Mouse (Mus musculus): ENCODE data around the gene Podn.
A peak's percentile ranks its signal among the peaks of the same experiment; 100 is the strongest.

Podn gene

DNA sequence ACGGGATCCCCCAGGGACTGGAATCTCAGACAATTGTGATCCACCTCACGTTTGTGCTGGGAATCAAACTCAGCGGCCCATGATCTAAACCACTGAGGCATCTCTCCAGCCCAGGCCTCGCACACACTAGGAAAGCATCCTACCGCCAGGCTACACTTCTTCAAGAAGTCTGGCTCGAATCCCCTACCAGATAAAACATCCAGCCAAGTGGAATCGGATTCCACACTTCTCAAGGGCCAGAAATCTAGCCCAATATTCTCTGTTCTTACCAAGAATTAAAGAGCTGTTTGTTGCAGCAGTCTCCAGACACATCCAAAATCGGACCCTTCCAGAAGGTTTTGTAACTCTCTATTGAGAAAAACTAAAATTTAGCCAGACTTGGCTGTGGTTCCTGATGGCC is 59.2 kb downstream of the Podn start:
- DNase-seq, result no peak

DNA sequence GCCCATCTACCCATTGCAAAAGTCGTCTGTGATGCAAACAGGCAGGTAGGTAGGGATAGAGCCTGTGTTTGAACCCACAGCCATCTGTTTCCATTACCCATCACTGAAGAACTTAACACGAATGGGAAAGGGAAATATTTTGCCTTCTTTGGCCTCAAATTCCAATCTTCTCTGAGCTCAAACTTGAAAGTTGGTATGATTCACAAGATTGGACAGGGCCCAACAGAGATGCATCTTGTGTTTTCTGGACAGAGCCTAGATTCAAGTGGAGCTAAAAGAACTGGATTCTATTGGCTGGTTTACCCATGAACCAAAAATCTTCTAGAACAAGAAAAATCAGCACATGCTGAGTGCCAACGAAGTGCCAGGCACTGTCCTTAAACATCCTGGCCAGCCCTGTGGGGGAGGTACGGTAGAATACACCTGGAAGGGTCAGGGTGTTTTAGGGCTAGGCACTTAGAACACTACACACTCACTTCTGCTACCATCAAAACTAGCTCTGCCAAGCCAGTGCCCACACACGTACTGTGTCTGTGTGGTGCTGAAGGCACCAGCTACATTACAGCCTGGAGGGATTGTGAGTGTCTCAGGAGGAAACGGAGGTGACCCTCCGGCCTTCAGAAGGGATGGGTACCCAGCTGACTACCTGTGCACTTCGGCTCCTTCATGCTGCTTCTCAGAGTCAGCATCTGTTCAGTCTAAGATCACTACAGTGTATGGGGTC is 63.0 kb downstream of the Podn start:
- no peak for DNase-seq

DNA sequence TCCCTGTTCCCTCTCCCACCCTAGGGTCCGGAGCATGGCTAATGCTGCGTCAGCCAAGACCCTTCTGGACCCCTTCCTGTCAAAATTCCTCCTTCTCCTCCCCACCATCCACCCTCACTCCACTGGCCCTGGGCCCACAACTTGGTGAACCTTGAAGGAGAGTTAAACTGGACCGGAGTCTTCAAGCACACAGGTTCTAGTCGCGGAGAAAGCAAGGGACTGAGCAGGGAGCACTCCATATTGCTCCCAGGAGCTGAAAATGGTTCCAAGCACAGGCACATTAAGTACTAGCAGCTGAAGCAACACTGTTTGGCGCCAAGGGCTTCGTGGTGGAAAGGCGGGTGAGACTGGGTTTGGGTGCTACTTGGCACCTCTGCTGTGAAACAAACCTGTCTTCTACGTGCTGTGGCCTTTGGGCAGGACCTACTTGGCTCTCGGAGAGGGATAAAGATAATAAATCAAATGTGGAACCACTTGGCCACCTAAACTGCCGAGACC is 63.8 kb downstream of the Podn start:
- peak; percentile 25 for DNase-seq

DNA sequence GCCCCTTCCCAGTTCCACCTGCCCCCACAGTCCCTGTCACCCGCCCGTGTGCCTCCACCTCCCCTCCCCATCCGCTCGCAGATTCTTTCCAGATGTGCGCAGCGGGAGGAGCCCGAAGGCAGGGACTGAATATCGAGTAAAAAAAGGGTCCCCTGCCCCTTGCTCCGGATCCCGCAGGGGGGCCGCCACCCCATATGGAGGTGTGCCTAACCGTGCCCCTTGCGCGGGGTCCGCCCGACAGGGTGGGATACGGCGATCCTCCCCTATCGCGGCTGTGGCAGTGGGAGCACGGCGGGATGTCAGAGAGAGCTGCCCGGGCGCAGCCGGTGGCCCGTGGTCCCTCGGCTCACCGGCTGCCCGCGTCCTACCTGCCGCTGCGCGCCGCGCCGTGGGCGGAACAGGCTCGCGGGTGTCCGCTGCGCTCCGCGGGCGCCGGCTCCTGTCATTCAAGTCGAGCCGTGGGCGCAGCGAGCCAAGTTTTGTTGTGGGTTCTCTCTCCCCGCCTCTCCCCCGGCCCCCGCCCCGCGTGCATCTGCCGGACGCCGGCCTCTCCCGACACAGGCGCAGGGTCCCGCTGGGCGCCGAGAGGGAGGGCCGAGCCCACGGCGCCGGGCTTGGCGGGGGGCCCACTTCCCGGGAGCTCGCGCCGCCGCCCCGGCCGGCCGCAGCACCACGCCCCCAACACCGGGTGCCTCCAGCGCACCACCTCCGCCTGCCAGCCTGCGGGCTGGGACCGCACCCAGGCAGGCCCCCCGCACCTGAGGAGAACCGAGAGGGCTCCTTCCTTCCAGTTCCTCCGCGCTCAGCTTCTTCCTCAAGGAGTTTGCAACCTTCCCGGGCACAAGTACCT is 64.5 kb downstream of the Podn start:
- peak; percentile 54 for DNase-seq

DNA sequence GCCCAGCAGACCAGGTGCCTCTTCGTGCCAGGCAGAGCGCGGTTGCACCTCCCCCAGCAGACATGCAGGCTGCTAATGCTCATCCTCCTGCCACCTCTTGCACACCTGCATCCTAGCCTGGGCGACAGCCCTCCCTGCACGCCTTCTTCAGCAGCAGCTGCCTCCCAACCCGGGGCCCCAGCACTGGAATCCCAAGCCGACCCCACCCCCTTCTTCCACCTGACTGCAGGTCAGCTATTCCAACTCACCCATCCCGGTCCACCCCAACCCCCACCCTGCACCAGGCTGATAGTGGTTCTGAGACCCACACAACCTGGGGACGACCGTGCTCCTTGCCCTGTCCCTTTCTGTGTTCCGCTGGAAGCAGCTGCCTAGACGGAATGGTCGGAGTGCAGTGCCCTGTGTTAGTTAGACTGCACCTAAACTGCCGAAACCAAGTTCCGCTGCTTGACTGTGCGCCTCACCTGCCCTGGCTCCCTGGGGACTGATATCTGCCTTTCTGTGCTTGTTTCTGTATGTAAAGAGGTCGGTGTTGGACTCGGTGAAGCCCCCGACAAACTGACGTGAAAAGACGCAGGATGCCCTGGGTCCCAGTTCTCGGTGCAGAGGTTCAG is 65.2 kb downstream of the Podn start:
- DNase-seq, result peak; percentile 19

DNA sequence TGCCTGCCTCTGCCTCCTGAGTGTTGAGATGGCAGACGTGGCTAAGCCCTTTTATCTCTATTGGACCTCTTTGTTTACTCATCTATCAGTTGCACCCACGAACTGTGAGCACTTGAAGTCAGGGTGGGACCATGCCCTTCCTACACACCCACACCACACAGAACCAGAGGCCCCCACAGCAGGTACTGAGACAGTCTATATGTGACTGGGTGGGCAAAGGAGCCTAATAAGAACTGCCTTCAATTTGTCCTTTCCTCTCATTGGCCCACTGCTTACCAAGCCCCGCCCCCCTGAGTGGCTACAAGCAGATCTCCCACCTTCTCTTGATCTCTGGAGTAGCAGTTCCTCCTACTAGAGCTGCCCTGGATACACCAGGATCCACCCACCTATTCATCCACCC is 70.1 kb downstream of the Podn start:
- no peak for DNase-seq

DNA sequence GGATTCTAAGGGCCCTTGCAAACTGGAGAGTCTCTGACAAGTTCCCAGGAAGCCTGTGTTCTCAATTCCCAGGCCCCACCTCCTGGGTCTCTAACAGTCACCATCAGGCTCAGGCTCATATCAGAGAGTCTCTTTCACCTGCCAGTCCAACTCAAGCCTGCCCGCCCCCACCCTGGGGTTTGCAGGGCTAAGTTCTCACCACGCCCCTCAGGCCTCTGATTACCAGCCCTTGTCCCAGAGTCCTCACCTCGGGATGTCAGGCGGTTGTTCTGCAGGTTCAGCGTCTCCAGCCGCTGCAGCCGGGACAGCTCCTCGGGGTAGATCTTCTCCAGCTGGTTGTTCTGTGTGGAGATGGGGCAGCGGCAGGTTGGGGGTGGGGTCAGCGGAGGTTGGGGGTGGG is 71.0 kb downstream of the Podn start:
- peak; percentile 51 for DNase-seq

DNA sequence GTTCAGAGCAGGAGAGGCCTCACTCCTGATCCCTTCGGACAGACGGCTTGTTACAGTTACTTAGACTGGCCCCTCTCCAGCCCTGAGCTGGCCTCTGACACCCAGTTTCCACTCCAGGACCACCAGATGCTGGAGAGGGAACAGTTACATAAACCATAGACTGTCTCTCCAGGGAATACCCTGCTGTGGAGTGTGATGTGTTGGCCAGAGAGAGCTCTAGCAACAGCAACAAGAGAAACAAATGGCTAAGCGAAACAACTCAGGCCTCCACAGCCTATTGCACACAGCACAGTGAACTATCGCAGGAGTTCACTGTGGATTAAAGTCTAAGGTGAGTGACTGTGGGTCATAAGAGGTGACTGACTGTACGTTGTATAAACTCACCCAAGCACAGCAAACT is 71.6 kb downstream of the Podn start:
- DNase-seq, result no peak

DNA sequence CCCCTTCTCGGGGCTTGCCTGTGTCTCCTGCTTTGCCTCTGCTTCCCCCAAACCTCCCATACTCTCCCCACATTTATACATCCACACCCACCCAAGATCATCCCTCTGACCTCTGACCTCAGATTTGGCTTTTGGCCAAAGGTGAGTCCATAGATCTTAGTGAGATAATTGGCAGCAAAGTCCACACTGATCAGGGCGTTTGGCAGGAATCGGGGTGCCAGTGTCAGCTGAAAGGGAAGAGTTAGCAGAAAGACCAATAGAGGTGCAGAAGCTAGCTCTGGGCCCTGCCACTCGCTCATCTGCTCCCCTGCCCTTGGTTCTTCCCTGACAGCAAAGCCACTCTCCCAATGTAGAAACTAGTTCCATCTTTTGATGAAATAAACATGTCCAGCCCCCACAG is 73.1 kb downstream of the Podn start:
- no peak for DNase-seq

DNA sequence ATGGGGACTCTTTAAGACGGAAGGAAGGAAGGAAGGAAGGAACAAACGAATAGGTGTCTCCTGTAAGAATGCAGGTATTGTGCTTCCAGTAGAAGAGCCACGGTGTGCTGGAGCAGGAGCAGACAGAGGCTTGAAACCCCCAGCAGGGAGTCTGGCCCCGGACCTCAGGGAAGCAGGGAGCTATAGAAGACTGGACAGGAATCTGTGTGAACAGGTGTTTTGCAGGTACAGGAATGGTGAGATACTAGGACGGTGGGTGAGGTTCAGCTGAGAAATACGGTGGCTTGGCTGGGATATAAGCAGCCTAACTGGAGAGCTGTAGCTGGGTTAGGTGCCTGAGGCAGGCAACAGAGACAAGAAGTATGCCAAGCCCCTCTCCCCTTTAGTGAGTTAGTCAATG is 76.1 kb downstream of the Podn start:
- DNase-seq, result no peak

DNA sequence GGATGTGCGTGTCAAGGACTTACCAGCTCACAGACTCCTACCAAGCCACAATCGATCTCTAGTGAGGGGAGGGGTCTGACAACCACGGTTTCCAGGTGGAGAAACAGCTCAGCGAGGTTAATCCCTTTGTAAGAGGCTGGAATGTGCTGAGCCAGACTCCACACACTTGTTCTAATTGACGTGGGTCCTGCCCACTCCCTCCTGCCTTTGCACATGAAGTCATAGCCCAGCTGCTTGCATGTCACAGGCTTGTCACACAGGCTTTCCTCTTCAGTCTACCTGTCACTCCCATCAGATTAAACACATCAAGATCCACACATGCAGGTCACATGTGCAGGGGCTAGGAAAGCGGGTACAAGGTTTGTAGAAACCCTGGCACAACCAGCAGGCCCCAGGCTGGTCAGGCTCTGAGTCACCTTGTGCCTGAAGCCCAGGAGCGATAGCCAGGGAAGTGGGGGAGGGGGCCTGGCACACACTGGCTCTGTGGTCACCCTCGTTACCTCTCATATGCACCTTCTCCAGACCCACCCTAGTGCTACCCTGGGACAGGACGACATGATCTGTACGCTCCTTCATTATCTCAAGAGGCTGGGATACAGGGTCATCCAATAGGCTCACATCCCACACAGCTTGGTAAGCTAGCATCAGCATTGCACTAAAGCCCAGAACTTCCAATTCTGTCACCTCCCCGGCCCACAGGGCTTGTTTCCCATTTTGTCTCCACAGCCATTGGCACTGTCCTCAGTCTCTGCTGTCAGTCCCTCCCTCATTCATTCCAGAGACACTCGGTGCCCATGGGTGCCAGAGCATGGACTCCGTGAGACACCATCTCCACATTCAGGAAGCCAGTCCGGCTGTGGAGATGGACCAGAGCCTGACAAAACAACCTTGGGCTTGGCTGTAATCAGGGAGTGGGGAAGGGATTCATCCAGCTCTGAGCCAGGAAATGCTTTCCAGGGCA is 77.0 kb downstream of the Podn start:
- peak; percentile 13 for DNase-seq

DNA sequence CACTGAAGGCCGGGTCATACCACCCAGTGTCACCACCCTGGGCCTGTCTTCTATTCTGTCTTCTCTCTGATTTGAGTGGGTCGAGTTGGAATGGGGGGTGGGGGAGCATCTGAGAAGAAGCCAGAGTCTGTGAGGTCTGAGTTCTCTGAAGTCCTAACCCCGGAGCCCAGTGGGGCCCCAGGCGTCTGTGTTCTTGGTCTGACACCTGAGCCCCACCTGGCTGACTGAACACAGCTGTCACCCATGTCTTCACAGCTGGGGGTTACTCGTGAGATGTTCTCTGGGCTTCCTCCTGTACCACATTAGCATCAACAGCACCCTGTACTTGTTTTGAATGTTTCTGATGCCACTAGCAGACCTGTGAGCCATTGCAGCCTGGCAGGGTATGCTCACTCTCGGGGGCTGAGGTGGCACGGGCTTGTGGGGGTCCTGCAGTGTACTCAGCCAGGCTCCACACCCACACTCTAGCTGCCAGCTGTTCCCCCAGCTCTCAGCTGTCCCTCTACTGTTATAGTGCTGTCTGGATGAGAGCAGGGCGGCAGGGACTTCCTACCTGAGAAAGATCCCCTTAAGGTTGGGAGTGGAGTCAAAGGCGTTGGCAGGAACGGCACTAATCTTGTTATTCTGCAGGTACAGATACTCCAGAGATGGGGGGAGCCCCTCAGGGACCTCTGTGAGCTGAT is 77.9 kb downstream of the Podn start:
- DNase-seq, result no peak

DNA sequence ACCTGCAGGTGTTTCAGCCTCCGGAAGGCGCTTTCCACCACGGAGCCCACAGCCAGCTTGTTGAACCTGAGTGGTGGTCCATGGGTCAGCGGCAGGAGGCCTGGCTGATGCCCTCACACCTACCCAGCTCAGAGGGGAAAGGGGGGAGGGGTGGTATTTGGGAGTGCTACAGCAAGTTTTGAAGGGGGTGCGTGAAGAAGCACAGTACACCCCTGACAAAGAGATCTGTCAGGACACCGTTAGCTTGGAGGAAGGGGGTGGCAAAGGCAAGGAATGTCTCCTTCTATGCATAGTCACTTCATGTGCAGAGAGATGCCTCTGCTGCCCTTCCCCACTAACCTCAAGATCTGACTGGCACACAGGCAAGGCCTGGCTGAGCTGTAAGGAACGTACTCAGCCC is 78.4 kb downstream of the Podn start:
- DNase-seq, result no peak

DNA sequence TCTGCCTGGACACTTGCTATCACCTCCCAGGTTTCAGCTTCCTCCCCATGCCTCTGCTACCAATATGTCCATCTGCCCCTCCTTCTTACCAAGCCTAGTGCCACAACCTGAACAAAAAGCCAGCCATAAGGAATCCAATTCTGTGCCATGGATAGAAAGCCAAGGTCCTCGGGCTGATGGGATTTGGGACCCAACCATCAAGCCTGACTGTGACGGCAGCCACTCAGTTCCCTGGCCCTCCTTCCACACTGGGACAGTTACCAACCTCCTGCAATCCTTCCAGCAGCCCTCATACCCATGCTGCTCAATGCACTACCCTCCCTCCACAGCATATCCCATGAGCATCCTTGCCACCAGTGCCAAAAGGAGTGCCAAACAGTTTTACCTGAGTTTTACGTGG is 79.9 kb downstream of the Podn start:
- no peak for DNase-seq

DNA sequence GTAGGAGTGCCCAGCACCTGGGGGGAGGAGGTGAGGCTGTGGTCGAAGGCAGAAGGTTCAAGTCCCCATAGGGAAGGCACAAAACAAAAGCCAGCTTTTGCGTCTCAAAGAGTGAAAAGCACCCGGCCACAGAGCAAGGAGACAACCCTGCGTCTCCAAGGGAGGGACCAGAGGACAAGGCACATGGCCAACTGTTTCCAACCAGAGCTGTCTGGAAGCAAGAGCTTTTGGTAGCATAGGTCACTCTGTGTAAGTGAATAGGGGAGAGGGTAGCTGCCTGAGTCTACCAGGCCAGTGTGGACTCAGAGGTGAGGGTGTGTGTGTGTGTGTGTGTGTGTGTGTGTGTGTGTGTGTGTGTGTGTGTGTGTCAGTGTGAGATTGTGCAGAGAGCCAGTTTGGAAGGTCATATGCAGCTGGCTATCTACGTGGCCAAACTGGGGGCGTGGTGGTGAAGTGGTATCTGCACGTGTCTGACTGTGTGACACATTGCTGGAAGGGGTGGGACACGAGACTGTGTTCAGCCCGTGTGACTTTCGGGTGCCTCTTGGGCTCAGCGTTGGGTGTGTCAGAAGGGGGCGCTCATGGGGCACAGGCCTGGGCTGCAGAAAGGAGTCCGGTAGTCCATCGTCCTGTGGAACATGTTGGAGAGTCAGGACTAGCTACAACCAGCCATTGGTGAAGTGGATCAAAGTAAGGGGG is 81.0 kb downstream of the Podn start:
- no peak for DNase-seq

DNA sequence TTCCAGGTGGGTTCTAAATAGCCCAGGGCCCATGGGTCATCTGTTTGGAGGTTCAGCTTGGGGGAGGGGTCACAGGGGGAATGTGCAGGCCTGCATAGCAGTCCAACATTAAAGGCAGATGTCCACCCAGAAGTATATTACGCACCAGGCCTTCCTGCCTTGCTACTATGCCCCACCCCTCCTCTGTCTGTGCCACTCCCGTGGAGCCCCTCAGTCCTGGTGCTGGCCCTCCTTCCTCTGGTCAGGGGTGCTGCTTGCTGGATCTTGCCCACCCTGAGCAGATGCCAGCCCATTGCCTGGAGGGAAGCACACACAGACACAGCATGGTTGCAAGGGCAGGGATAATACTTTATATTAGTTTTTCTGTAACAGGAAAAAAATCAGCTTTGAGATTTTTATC is 81.8 kb downstream of the Podn start:
- no peak for DNase-seq

DNA sequence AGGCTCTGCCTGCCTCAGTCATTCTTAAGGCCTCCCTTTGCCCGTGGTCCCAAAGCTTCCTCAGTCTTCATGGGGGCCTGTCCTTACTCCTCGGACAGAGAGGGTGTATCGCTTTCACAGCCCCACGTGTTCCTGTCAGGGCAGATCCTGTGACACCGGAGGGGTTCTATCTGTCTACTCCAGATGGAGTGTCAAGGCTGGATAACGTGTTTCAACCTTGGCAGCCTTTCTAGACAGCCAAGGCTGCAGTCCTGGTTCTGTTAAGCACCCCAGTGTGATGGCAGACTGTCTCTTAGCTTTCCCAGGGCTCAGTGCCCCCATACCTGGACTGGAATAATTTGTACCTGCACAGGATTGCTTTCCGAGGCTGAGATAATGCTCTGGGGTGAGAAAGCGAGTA is 87.7 kb downstream of the Podn start:
- no peak for DNase-seq

DNA sequence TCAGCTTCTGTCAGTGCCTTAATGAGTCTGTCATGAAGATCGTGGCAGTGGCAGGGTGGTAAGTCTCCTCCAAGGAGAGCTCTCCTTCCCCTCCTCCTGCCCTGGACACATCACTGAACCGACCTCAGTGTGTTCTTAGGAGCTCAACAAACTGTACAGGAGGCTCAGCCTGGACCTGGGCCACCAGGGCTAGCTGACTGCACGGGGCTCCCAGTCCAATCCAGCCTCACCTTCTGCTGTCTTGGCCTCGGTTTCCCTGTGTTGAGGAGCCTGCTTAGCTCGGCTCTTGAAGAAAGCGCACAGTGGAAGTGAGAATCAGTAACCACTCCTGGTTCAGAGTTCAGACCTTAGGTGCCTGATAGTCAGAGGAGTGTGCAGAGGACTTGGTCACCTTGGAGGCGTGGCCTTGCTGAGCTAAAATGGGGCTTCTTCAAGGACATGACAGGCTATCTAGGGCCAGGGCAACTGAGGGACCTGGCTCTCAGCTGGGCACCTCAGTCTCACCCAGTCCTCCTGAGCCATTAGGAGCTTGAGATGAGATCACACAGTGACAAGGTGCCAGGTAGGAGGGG is 88.6 kb downstream of the Podn start:
- DNase-seq, result no peak

DNA sequence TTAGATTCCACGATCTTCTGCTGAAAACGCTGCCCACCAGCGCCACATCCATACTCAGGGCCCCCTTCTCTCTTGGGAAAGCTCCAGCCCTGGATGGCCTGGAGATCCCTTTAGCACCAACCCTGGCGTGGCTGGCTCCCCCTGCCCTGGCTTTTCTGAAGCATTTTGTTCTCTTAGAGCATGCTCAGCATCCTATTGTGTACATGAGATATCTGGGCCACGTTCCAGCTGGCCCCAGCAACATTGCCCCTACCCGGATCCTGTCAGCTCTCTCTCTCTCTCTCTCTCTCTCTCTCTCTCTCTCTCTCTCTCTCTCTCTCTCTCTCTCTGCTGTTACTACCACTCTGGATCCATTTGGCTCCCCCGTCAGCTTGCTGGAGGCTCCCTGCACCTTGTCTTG is 90.9 kb downstream of the Podn start:
- no peak for DNase-seq

DNA sequence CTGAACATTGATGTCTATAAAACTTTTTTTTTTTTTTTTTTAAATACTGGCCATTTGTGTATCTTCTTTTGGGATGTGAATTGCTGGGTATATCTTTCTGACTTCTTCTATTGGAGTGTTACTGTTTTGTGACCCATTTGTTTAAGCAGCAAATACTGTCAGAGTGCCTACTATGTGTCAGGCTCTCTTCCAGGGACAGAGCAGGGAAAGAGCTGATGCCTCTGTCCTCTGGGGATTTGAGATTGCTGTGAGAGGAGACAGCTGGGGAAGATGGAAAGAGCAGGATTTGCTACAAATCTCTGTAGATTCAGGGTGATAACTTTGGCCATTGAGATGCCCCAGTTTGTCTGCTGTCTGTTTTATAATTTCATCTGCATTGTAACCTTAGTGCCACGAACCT is 96.9 kb downstream of the Podn start:
- DNase-seq, result no peak
